Mouse (Mus musculus) testis, adult 2 months (tissue): Measurements from ENCODE around the gene Gdpd5.

ENCODE experiments used
- CTCF ChIP-seq: fragments of 200-500 bp; IDR thresholded peaks from 2 replicates; pipeline ENCODE4 v1.5.1; 2012; ENCODE audit warnings: low read depth, mild to moderate bottlenecking, inconsistent platforms, low read length, moderate library complexity; ENCODE audit not compliant: control insufficient read depth, insufficient read depth, insufficient replicate concordance
- POLR2A ChIP-seq: fragments of 200-500 bp; IDR thresholded peaks from 2 replicates; pipeline ENCODE4 v1.6.1; 2012; ENCODE audit warnings: low read depth, mild to moderate bottlenecking, inconsistent platforms, low read length, moderate library complexity; ENCODE audit not compliant: control insufficient read depth

DNA sequence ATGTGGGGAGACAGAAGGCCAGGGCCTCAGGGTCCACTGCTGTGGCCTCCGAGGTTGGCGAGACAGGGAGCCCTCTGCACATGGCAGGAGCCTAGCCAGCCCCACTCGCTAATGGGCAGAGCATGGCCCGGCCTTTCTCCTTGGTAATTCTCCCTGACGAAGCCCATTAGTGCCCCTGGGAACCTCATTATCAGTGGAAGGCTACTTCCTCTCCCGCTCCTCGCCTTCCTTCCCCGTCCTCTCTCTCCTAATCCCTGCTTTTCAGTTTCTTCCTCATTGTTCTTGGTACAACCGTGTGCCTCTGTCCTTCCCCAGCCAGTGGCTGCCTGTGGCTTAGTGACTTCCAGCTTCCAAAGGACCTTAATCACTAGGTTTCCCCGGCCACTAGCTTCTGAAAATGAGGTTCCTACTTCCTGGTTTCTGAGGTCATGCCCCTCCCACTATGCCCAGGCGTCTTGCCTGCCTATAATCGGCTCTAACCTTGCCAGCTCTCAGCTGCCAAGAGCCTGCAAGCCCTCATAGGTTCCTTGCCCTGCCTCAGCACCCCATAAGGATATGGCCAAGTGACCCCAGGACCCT is 53.5 kb downstream of the Gdpd5 start:
- TF ChIP-seq CTCF (no peak), POLR2A (no peak)
